Mouse (Mus musculus) adrenal gland, adult 2 months (tissue): ENCODE data around the gene Nt5c3. TPM values are rescaled to one million over a fixed set of nuclear protein-coding genes. Genes with fewer than 3 reads are reported as not detected.

ENCODE experiments used
- DNase-seq: peaks from one replicate; pipeline ENCODE4 v3.0.0; 2021
- polyA plus RNA-seq: library from polyadenylated mRNA; depleted of rRNA; stranded (reverse); fragments of >200 nt; gene quantifications from 2 replicates; pipeline ENCODE4 v1.2.3, GENCODE M21; 2012; rRNA removed
- total RNA-seq, 2 experiments: library from RNA; stranded (reverse); gene quantifications; 2 replicates each; pipeline ENCODE4 v1.2.3; 2021

The Nt5c3 gene
- total and polyA plus RNA-seq, 3 experiments: 15.5 to 25.3 (median 17.8) TPM

DNA sequence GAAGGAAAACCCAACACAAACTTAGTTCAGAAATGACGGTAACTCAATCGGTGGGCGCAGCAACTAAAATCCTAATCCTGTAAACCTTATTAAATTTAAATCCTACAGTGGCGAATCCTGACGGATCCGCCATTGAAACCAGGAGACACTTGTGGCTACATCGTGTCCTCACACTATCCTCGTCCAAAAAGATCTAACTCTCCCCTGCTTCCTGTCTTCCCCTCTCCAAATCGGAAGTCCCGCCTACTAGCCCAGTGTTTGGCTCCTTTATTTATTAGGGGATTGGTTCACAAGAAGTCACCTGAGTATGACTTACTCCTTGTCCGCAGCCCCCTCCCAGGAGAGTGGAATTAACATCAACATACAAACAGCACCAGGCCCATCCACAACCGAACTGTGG lies 86.6 kb downstream of the Nt5c3 start:
- no peak for DNase-seq

- no peak for DNase-seq
Observed at GRCm38 (mm10) chr6:56835532-56835931, 88.2 kb downstream of the Nt5c3 start.

GRCm38 (mm10) chr6:56834769-56835168 lies 89.0 kb downstream of the Nt5c3 start:
- no peak for DNase-seq

DNA sequence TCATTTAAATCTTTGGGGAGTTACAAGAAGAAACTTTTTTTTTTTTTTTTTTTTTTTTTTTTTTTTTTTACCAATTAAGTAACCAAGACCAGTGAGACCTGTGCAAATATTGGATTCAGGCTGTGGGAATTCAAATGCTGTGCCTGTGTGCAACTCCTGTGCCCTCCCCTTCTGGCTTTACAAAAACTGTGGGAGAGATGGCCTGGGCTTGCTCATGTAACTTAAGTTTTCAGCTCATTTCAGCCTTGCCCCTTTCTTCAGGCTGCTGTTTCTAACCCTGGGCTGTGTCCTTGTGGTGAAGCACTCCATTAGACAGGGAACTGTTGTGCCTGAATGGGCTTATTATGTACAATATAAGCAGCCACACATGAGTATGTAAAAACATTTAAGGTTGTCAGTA lies 90.9 kb downstream of the Nt5c3 start:
- DNase-seq: no peak

DNA sequence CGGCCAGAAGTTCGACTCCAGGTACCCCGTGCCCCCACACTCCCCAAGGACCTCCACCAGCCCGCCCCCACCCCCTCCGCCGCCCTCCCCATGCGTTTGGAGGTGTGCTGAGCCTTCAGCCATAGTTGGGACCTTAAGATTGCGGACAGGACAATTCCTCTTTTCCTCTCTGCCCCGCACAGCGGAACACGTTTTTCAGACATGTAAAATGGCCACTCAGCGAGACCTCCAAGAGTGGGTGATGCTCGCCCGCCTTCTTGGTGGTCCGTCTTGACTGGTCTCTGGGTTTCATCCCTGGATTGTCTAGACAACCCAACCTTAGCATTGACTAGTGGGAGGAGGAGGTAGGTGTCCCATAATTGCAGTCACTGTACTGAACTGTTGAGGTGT lies 91.3 kb downstream of the Nt5c3 start:
- no peak for DNase-seq

Other genes with a start within 250 kb of the Nt5c3 start
- 10 to 100 TPM; 18.9 to 28.1 TPM for gene Lsm5, start 219.2 kb downstream of the Nt5c3 start, total RNA-seq
- gene Lsm5, start 219.2 kb downstream of the Nt5c3 start, polyA plus RNA-seq: 0.31 TPM in 1 of 2 replicates, not detected in the other
- 10 to 100 TPM; 18.8 to 28.4 TPM for gene Avl9, start 209.0 kb downstream of the Nt5c3 start, total RNA-seq
- 6.1 and 6.8 TPM in 2 replicates for gene Avl9, start 209.0 kb downstream of the Nt5c3 start, polyA plus RNA-seq
- 10 to 100 TPM; 28.5 to 32.7 TPM for gene Kbtbd2, start 126.1 kb downstream of the Nt5c3 start, total RNA-seq
- 3.0 and 4.3 TPM in 2 replicates for gene Kbtbd2, start 126.1 kb downstream of the Nt5c3 start, polyA plus RNA-seq
- 10 to 100 TPM; 53.9 to 87.1 TPM for gene Fkbp9, start 91.9 kb downstream of the Nt5c3 start, total RNA-seq
- gene Fkbp9, start 91.9 kb downstream of the Nt5c3 start, polyA plus RNA-seq: 33.5 and 35.2 TPM in 2 replicates
- under 1 TPM; 0.31 to 0.40 TPM for gene Vmn1r4, start 83 bp upstream of the Nt5c3 start, total RNA-seq
- gene Vmn1r4, start 83 bp upstream of the Nt5c3 start, polyA plus RNA-seq: 0.04 and 0.07 TPM in 2 replicates
- not detected for gene Vmn1r5, start 46.3 kb upstream of the Nt5c3 start, total RNA-seq
- not detected in 2 replicates for gene Vmn1r5, start 46.3 kb upstream of the Nt5c3 start, polyA plus RNA-seq
- not detected for gene Vmn1r6, start 73.3 kb upstream of the Nt5c3 start, total RNA-seq
- not detected in 2 replicates for gene Vmn1r6, start 73.3 kb upstream of the Nt5c3 start, polyA plus RNA-seq
- gene Vmn1r7, start 101.4 kb upstream of the Nt5c3 start, total RNA-seq: not detected
- not detected in 2 replicates for gene Vmn1r7, start 101.4 kb upstream of the Nt5c3 start, polyA plus RNA-seq
- not detected for gene Vmn1r8, start 108.4 kb upstream of the Nt5c3 start, total RNA-seq
- gene Vmn1r8, start 108.4 kb upstream of the Nt5c3 start, polyA plus RNA-seq: not detected in 2 replicates
- gene Vmn1r9, start 142.9 kb upstream of the Nt5c3 start, total RNA-seq: not detected
- not detected in 2 replicates for gene Vmn1r9, start 142.9 kb upstream of the Nt5c3 start, polyA plus RNA-seq
- gene Vmn1r10, start 185.5 kb upstream of the Nt5c3 start, total RNA-seq: not detected
- gene Vmn1r10, start 185.5 kb upstream of the Nt5c3 start, polyA plus RNA-seq: not detected in 2 replicates
- not detected for gene Vmn1r11, start 209.5 kb upstream of the Nt5c3 start, total RNA-seq
- not detected in 2 replicates for gene Vmn1r11, start 209.5 kb upstream of the Nt5c3 start, polyA plus RNA-seq
- gene Vmn1r12, start 233.0 kb upstream of the Nt5c3 start, total RNA-seq: not detected
- gene Vmn1r12, start 233.0 kb upstream of the Nt5c3 start, polyA plus RNA-seq: not detected in 2 replicates